Mouse (Mus musculus) frontal cortex, postnatal 36 days (tissue): ENCODE results near the gene Hist1h2ab.

Experiments used
- DNase-seq, 2 experiments: peaks; one replicate each; pipeline ENCODE4 v3.0.0; 2022; ENCODE audit warnings: low spot score in 2 of 2

Hist1h2ab gene

DNA sequence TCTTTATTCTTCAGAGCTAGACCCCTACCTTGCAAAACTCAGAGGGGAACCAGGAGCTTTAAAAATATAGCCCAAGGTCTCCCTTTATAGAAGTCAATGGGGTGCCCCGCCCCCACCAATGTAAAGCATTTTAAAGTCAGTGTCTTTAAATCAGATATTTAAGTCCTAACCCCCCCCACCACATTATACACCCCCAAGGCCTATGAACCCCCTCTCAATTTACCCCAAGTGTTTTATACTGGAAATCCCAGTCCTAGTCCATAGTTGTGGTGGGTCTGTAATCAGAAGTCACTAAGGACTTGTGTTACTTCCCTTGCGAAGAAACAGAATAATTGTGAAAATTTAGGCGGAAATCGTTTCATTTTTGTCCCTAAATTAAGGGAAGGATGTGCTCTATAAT lies 12.9 kb upstream of the Hist1h2ab start:
- DNase-seq = no peak

DNA sequence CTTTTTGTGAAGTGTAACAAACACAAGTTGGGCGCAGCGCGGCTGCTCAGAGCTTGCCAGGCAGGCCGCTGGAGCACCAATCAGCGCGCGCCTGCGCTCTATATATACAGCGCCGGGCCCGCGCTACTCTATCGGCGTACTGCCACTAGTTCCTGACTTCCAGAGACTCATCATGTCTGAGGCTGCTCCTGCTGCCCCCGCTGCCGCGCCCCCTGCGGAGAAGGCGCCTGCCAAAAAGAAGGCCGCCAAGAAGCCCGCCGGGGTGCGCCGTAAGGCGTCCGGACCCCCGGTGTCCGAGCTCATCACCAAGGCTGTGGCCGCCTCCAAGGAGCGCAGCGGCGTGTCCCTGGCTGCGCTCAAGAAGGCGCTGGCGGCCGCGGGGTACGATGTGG lies 12.3 kb upstream of the Hist1h2ab start, which contains the start of gene Hist1h1c:
TSS of gene Hist1h1c (plus strand) at position 132 of the 392 bp plus-strand sequence.
- peak; percentile 85 to 94 for DNase-seq

DNA sequence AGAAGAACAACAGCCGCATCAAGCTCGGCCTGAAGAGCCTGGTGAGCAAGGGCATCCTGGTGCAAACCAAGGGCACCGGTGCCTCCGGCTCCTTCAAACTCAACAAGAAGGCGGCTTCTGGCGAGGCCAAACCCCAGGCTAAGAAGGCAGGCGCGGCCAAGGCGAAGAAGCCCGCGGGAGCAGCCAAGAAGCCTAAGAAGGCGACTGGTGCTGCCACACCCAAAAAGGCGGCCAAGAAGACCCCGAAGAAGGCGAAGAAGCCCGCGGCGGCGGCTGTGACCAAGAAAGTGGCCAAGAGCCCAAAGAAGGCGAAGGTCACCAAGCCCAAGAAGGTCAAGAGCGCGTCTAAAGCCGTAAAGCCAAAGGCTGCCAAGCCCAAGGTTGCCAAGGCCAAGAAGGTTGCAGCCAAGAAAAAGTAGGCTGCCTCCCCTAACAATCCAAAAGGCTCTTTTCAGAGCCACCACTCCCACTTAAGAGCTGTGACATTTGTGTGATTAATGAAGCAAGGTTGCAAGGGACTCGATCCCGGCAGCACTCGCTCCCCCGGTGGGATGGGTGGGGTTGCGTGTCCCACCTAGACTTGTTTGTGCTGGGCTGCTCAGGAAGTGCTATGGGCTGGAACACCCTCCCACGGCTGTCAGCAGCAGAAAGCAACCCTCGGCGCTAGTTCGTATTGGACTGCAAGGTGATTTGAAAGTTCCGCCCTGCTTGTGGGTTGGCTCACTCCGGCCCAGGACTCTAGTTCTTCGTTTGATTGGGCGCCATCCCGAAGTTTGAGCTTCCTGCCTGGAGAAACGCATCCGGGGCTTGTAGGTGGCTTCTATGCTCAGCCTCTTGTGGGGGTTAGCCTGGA lies 11.6 kb upstream of the Hist1h2ab start:
- DNase-seq = peak; percentile 92 to 96

DNA sequence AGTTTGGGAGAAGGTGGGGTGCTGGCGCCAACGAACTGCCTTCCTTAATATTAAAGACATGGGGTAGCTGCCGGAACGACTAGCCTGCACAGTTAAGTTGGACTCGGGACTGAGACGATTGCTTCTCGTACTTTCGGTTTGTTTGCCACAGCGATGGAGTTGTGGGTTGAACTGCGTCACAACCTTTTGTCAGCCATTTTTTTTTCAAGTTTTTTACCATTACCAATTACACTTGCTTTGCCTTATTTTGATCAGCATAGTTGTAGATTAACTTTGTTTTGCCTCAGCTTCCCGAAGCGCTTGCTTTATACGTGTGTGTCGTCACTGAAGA lies 11.0 kb upstream of the Hist1h2ab start:
- no peak for DNase-seq

DNA sequence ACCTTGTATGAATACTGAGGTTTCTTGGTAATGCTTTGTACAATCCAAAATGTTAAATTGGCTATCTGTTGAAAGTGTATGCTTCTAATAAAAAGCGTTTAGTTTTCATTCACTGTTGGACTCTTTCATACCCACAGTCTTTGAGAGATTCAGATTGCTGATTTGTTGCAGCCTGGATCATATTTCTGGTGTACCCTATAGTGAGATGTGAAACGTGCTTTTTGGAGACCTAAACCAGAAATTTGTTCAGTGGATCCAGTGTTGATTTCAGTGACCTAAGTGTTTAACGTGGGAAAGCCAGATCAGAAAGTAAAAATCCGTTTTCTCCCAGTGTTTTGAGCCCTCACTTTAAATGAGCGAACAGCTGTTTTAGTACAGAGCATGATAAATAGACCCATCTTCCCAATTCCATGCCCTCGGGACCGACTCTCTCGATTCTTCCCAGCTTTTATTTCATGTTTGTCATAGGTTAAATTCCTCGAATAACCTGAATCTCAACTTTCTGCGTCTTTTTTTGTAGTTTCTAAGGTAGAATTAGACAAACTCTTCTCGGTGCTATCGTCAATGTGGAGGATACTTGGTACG lies 10.6 kb upstream of the Hist1h2ab start:
- DNase-seq = no peak

DNA sequence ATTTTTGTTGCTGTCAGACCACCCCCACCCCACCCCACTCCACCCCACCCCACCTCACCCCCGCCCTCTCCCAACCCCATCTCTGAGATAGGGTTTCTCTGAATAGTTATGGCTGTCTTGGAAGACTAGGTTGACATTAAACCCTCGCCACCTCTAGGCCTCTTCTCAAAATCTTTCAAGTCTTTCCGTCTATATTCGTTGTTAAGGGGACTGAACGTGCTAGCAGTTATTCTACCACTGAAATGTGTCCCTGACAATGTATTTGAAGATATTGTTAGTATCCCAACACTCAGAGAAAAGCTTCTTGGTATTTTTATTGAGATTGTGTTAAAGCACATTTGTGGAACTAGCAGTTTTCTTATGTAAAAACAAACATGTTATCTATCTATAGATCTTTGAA lies 10.0 kb upstream of the Hist1h2ab start:
- DNase-seq = no peak

DNA sequence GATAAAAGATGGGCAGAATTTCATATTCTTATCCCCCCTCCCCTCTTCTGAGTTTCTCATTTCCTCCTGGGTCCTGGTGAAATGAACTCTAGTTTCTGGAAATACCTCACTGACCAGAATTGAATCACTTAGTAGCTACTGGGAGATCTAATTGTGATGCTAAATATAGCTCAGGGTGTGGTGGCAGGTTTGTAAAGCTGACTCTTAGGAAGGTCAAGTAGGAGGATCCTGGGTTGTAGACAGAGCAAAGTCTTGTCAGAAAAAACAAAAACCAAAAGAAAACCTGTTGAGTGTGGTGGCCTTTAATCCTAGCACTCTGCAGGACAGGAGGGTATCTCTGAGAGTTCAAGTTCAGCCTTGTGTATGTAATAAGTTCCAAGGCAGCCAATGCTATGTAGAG lies 8.9 kb upstream of the Hist1h2ab start:
- DNase-seq = no peak

DNA sequence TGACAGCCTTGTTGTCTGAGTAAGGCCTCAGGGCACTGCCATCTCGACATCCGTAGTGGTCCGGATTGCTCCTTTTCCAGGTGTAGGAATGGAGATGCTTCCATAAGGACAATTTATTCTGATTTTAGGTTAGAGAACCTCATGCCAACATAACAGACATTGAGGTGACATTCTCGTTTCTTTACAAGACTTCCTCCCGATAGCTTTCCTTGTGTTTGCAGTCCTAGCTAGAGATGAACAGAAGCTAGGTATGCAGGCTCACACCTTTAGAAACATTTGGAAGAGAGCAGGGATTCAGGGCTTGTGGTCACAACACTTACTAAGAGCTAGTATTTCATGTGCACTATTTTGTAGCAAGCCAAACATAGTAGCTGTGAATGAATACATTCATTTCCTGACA lies 7.7 kb upstream of the Hist1h2ab start:
- no peak for DNase-seq

DNA sequence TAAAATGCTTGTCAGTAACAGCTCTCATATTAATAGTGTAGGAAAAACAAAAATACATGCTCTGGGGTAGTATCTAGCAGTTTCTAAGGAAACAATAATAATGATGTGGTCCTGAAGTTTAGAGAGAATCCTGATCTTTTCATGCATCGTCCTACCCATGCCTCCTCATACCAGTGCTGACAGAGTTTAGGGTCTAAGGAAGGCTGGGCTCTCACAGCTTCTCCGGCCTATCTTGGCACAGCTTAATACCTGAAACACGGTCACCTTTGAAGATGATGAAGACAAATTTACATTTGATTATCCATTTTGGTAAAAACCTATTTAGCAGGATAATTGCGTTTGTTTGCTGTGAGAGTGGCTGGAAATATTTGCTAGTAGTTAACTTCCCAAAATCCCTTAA lies 7.0 kb upstream of the Hist1h2ab start:
- DNase-seq = no peak

DNA sequence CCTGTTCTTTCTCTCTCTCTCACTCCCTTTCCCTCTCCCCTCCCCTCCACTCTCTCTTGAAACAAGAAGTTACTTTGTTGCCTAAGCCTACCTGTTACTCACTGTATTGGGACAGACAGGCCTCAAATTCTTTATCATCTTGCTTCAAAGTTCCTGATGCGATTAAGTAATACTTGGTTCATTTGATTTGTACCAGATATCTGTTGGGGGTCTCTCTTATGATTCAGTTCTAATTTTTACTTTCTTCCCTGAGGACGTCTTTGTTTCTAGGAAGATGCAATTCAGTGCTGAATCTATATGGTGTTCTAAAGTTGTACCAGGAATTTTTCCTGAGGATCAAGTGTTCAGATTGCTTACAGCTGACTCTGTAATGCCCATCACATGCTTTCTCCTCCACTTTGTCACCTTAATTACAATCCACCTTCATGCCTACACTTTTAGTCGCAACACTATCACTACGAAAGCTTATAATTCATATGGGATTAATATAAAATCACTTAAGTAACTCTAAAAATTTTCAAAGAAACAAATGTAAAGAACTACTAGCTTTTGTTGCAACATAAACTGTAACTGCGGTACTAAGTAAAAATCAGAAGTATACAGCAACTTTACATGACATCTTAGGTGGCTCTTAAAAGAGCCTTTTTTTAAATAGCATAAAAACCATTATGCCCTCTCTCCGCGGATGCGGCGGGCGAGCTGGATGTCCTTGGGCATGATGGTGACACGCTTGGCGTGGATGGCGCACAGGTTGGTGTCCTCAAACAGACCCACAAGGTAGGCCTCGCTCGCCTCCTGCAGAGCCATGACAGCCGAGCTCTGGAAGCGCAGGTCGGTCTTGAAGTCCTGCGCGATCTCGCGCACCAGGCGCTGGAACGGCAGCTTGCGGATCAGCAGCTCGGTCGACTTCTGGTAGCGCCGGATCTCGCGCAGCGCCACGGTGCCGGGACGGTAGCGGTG lies 6.2 kb upstream of the Hist1h2ab start:
- DNase-seq = no peak

DNA sequence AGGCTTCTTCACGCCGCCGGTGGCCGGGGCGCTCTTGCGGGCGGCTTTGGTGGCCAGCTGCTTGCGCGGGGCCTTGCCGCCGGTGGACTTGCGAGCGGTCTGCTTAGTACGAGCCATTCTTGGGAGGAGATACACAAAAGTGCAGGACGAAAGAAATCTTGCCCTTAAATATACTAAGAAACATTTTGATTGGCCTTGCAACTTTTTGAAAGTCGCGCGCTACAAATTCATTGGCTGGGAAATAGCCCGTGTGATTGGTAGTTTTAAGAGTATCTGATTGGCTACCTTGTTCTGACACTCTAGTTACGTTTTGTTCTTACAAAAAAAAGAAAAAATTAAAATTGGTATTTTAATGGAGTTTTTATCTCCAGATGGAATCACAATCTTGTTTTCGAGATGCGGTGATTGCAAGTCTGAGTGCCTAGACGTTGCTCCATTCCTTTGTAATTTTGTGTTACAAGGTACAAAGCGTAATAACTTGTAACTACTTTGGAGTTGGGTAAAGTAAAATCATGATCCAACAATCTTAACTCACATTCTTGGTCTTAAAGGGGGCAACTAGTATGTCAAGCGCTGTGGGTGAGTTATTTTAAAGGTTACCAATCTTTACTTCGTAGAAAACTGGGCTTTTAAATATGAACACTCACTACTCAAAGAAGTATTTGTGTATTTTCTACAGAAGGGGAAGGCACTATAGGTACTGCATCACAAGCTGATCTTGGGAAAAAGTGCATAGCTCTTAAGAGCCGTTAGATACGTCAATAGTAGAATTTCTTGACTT lies 5.4 kb upstream of the Hist1h2ab start, which contains the start of gene Hist1h3c:
TSS of gene Hist1h3c (minus strand) at position 222 of the 781 bp plus-strand sequence.
- DNase-seq = peak; percentile 75 to 91

DNA sequence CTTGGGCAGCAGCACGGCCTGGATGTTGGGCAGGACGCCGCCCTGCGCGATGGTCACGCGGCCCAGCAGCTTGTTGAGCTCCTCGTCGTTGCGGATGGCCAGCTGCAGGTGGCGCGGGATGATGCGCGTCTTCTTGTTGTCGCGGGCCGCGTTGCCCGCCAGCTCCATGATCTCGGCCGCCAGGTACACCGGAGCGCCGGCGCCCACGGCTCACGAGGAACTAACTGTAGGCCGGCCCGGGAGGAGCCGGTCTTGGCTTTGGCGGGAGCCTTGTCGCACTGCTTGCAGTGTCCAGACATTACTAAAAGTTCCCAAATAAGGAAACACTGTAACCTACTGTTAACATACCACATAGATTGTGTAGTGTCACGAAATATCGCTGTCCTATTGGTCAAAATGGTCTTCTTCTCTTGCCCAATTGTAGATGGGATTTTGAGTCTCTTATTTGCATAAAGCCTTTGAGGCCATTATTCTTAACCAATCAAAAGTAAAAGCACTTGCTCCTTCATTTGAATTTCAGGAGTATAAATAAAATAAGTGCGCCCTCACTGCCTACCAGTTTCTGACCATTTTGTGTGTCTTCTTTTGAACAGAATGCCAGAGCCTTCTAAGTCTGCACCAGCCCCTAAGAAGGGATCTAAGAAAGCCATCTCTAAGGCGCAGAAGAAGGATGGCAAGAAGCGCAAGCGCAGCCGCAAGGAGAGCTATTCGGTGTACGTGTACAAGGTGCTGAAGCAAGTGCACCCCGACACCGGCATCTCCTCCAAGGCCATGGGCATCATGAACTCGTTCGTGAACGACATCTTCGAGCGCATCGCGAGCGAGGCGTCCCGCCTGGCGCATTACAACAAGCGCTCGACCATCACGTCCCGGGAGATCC lies 4.5 kb upstream of the Hist1h2ab start, which contains the start of gene Hist1h2bb:
TSS of gene Hist1h2bb (plus strand) at position 534 of the 880 bp plus-strand sequence.
- DNase-seq = peak; percentile 78 to 87

DNA sequence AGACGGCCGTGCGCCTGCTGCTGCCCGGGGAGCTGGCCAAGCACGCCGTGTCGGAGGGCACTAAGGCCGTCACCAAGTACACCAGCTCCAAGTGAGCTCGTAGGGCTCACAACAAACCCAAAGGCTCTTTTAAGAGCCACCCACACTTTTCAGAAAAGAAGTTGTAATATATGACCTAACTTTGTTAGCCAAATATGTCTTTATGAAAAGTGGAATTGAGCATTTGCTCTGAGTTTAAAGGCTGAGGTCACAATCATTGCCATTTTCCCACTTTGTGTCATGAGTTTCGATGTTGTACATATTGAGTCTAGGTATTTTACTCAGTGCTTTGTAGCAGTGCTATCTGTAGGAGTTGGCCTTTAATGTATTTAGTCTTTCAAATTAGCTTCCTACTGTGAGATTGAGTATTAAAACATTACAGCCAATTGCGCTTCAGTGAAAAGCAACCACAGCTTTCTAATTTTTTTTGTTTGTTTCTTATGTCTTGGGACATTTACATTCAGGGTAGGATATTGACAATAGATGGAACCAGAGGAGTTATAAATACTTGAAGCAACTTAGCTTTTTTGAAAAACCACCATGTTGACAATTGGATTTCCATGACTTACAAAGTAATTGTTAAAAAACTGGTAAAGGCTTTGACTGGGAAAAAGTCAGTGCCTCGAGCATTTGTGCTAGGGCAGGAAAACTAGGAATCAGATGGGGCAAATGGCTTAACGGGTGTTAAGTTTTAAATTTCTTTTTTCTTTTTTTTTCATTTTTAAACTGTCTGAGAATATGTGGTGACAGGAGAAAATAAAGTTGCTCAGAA lies 3.6 kb upstream of the Hist1h2ab start:
- no peak for DNase-seq

DNA sequence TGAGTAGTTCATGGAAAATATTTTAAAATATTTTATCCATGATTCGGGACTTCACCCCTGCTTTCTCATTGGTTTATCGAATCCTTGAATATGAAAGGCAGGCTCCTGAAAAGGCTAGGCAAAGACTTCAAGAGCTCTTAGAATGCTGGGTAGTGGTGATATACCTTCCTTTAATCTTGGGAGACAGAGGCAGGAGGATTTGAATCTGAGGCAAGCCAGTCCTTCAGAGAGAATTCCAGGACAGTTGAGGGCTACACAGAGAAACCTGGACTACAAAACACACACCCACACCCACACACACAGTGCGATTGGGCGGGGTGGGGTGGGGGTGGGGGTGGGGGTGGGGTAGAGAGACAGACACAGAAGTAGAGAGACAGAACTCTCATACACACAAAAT lies 3.0 kb upstream of the Hist1h2ab start:
- DNase-seq = no peak

DNA sequence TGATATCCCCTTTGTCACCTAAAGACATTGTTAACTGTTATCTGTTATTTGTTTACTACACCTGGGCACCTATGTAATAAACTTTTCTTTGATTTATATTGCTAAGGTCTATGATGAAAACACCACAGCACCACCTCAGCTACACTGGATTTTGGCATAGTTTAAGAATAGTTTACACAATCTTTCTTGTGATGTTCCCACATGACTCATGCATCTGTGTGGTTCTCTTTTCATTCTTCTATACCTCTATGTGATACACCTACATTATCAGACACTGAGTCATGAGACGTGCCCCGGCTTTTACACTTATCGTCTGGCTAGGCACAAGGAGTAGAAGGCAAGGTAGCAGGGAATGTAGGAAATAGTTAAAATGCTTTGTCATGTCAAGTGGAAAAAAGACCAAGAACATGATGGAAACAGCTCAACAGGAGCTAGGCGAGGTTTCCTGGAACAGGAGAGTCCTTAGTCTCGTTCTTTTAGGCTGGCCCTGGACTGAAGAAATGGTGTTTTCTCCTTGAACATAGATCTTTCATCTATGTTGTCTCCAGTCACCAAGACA lies 1.3 kb upstream of the Hist1h2ab start:
- DNase-seq = no peak

DNA sequence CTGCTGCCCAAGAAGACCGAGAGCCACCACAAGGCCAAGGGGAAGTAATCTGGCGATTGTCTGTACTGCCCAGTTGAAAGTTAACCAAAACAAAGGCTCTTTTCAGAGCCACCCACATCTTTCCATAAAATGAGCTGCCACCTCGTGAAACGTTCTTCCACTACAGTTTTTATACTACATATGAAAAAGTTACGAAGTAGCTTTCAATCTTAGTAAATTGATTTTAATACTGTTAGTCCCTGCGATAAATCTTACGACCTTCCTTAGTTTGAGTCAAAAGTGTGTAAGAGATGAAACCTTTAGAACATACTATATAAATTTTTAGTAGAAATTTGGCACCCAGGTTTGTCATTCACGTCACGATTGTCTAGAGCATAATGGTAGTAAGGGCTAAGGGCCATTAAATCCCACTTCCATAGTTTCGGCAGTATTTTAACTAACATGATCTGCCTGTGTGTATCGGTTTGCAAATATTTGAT lies 591 bp downstream of the Hist1h2ab start:
- DNase-seq = peak in 1 of 2 experiments; percentile 5

DNA sequence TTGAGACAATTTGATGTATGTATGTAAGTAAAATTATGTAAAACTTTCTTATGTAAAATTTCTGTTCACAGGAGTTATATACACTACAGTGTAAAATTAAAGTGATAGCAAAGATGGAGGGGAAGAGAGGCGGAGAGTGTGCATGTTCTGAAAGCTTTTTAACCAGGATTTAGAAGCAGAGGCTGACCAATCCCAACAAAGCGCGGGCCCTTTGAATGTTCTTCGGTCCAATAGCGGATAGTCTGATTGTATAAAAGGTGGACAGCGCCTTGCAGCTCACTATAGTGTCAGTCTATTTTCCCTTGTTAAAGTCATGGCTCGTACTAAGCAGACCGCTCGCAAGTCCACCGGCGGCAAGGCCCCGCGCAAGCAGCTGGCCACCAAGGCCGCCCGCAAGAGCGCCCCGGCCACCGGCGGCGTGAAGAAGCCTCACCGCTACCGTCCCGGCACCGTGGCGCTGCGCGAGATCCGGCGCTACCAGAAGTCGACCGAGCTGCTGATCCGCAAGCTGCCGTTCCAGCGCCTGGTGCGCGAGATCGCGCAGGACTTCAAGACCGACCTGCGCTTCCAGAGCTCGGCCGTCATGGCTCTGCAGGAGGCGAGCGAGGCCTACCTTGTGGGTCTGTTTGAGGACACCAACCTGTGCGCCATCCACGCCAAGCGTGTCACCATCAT lies 1.3 kb downstream of the Hist1h2ab start, which contains the start of gene Hist1h3b:
TSS of gene Hist1h3b (plus strand) at position 201 of the 675 bp plus-strand sequence.
- DNase-seq = peak; percentile 91 to 97

DNA sequence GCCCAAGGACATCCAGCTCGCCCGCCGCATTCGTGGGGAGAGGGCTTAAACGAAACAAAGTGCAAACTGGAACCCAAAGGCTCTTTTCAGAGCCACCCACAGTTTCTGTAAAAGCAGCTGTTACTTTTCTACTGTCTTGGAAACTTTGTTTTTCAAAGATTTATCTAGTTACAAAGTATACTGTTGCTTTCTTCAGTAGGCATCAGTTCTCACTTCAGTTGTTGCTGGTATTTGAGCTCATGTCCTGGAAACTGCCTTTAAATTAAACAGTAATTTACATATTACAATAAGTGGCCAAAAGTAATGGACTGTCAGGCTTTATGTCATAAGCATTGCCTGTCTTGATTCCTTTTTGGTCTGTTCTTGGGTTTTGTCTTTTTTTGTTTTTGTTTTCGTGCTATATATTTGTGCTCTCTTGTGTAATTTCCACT lies 1.8 kb downstream of the Hist1h2ab start:
- no peak for DNase-seq
